In the genomic region with DNA sequence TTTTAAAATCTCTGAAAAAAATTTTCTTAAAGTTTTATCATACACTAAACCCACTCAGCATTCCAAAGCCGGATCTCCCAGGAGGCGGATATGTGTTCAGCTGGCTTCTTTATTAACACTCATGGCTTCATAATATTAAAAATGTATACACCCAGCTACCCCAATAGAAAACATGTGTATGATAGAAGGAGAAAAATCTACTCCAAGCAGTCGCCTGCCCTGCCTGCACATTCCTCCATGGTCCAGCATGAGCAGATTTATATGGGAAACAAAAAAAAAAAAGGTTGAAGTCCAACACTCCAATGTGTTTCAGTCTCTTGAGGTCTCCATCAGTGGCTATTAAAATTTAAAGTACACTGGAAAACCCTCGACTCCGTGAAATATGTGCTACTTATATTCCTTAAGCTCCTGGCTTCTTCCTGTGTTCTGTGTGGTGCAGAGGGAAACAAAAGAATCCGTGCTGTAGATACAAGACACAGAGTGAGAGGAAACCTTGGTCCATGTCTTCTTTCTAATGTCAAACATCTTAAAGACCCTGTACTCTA, we compare ENCODE assay signal across 26 mouse cellular contexts.
"Had no signal": no experiment of that assay in that cellular context is flagged by ENCODE, and none has a peak within 500 bp of the region (broad histone marks: within the 10 kb centered on the region; RNA-seq: fewer than 3 reads in every experiment).

No protein-coding gene starts in this region.

- H3K27ac ChIP-seq: gastrocnemius, adult 2 months; heart, embryonic 10.5 days; hindbrain, embryonic 10.5 days; hindbrain, embryonic 12.5 days; hindbrain, embryonic 14.5 days; intestine, embryonic 15.5 days; kidney, postnatal 0 days; limb, embryonic 12.5 days had no signal

- H3K4me1 ChIP-seq: hindbrain, embryonic 10.5 days; hindbrain, embryonic 12.5 days; intestine, embryonic 15.5 days; limb, embryonic 12.5 days had no signal

- H3K9me3 ChIP-seq: heart, embryonic 10.5 days; heart, embryonic 12.5 days; hindbrain, embryonic 10.5 days; hindbrain, embryonic 12.5 days; intestine, embryonic 15.5 days; limb, embryonic 12.5 days had no signal

- H3K27me3 ChIP-seq: heart, embryonic 12.5 days; hindbrain, embryonic 12.5 days; intestine, embryonic 15.5 days; limb, embryonic 12.5 days had no signal

- H3K4me3 ChIP-seq: gastrocnemius, adult 2 months; heart, embryonic 10.5 days; heart, embryonic 12.5 days; hindbrain, embryonic 10.5 days; hindbrain, embryonic 12.5 days; intestine, embryonic 15.5 days; limb, embryonic 12.5 days had no signal

- H3K9ac ChIP-seq: heart, embryonic 12.5 days; hindbrain, embryonic 12.5 days; hindbrain, embryonic 14.5 days; intestine, embryonic 15.5 days; limb, embryonic 12.5 days had no signal

- H3K4me2 ChIP-seq: heart, embryonic 12.5 days; hindbrain, embryonic 12.5 days; hindbrain, embryonic 14.5 days; intestine, embryonic 15.5 days; limb, embryonic 12.5 days; liver, embryonic 11.5 days had no signal

- DNase-seq: gastrocnemius, adult 2 months; gastrocnemius, postnatal 10 days; gastrocnemius, postnatal 25 days; heart, adult 18-20 months; heart, postnatal 10 days; heart, postnatal 4 days; kidney, adult 18-20 months; kidney, adult 8-10 months; kidney, postnatal 14 days; kidney, postnatal 36 days; layer of hippocampus, adult 9-11 months; layer of hippocampus, postnatal 36 days; left cerebral cortex, postnatal 4 days; liver had no signal

- H3K36me3 ChIP-seq: heart, embryonic 10.5 days; heart, embryonic 12.5 days; hindbrain, embryonic 10.5 days; hindbrain, embryonic 12.5 days; intestine, embryonic 15.5 days; limb, embryonic 12.5 days had no signal

- ATAC-seq: hindbrain, embryonic 16.5 days; inflammation-experienced regulatory T-cells, adult 6 months; intestine, embryonic 15.5 days; intestine, postnatal 0 days had no signal
